Mouse (Mus musculus): ENCODE data around the gene Ghsr.

GRCm38 (mm10) chr3:27345526-27345925 lies 25.6 kb upstream of the Ghsr start:
- TF ChIP-seq POLR2A (IDR thresholded peaks at IDR 0.05; ENCODE audit: insufficient read length, low read depth) (no peak), USF1 (IDR thresholded peaks at IDR 0.05; ENCODE audit: low read depth) (no peak), CEBPB (IDR thresholded peaks at IDR 0.05; ENCODE audit: insufficient read depth, poor library complexity, severe bottlenecking) (no peak)
